Mouse (Mus musculus) embryo, embryonic 10.5 days (tissue): ENCODE measurements around the gene Rab13.

Experiments used
- DNase-seq: peaks from one replicate; pipeline ENCODE4 v3.0.0-alpha.2; 2015; ENCODE audit warnings: low spot score

Gene Rab13

DNA sequence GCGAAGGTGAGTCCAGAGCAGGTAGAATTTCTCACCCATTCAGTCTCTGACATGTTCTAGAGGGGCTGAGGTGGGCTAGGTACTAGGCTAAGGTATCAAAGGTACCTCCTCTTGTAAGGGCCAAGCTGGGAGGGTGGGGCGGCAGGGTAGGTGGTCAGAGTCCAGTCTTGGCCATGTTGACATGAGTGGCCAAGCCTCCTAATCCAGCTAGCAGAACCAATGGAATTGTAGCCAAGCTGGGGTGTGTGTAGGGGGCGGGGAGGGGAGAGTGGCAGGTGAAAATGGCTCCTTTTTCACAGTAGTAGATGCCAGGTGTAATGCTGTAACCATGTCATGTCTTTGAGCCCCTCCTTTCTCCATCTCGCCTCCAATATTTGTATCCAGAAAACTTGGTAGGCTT, 45.0 kb downstream of the Rab13 start:
- no peak for DNase-seq

DNA sequence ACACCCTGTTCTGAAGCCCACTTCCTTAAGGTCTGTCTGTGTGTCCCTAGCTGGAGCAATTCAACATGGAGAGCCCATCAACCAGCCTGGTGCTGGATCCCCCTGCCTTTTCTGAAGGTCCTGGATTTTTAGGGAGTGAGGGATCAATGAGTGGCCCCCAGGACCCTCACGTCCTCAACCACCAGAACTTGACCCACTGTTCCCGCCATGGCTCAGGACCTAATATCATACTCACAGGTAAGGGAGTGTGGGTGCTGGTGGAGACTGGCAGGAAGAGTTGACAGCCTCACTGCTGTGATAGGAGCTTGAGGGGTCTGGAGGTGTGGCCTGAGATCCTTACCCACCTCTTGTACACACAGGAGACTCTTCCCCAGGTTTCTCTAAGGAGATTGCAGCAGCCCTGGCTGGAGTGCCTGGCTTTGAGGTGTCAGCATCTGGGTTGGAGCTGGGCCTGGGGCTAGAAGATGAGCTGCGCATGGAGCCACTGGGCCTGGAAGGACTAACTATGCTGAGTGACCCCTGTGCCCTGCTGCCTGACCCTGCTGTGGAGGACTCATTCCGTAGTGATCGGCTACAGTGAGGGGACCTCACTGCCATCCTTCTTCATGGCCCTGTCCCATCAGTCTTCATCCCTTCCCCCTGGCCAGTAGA, 49.8 kb downstream of the Rab13 start:
- no peak for DNase-seq

DNA sequence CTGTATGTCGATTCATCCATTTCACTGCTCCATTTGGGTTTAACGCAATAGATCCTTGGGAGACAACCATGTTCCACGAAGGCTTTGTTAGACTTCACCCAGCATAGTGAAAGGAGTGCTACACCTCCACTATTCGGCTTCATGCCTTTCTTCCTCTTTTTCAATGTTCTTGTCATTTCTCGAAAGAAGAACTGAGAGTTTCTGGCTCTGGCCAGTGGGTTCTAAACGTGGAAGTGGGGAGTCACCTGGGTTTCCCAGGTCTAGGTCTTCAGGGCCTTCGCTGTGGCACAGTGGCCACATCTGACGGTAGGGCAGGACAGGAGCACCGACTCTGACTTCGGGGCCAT, 51.2 kb downstream of the Rab13 start:
- DNase-seq = no peak

DNA sequence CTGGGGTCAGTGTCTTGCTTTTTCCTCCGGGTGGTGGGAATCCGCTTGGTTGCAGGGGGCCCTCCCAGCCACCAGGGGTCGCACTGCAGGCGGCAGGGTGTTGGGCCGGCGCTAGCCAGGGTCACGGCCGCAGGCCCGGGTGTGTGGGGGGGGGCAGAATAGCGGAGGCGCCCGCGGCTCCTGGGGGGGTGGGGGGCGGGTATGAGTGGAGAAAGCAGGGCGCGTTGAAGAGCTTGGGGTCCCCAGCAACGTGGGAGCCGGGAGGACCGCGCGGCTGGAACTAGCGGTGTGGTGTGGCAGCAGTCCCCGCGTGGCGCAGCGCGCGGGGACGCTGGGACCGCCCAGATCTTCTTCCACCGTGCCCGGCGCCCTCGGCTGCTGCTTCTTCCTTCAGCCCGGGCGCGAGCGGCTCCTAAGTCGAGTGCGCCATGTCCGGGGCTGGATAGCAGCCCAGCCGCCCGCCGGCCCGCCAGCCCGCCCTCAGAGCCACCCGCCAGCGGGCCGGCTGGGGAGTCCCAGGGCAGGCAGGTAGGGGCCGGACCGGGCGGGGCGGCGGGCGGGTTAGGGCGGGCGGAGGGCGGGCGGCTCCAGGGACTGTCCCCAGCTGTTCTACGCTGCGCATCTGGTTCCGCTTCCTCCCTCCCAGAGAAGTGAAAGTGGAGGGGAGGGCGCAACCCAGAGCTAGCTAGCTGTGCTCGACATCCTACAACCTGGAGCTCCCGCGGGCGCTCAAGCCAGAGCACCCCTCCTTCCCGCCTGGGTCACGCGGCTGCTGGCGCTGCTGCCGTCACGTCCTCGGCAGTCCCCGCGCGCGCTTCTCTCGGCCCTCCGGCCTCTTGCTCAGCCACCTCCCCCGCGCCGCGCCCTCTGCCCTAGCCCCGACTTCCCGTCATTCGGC, 51.8 kb downstream of the Rab13 start, which contains the start of gene Dennd4b:
TSS of gene Dennd4b (plus strand) at position 152 of the 898 bp plus-strand sequence.
- DNase-seq = peak; percentile 85

DNA sequence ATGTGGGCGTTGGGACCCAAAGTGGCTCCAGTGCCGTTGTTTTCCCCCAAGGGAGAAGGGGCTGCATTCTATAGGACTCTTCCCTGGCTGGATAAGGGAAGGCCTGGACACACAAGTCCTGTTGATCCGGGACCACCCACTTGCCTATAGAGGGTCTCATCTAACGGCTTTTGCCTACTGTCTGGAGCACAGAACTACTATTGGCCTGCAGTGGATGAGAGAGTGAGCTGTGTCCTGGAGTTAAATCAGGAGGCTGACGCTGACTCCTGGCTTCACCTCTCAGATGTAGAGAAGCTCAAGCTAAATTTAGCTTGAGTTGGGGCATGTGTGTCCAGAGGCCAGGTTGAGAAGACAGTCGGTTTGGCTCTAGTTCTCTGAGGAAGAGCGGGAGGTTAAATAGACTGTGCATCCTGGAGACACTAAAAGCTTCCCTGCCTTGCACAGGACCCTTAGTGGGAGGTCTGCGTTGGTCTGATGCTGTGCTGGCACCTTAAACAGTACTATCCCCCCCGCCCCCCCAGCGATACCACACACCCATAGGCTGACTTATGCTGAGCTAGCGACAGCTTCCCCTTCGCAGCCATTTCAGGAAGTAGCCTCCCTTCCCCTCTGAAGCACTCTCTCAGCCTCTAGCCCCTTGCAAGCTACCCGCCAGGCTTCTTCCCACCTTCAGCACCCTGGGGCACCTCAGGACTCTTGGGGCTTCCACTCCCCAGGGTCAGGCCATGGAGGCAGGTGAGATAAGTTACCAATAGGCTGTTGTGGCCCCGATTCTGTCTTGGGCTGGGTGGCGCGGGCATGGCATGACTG, 52.6 kb downstream of the Rab13 start:
- DNase-seq = no peak

DNA sequence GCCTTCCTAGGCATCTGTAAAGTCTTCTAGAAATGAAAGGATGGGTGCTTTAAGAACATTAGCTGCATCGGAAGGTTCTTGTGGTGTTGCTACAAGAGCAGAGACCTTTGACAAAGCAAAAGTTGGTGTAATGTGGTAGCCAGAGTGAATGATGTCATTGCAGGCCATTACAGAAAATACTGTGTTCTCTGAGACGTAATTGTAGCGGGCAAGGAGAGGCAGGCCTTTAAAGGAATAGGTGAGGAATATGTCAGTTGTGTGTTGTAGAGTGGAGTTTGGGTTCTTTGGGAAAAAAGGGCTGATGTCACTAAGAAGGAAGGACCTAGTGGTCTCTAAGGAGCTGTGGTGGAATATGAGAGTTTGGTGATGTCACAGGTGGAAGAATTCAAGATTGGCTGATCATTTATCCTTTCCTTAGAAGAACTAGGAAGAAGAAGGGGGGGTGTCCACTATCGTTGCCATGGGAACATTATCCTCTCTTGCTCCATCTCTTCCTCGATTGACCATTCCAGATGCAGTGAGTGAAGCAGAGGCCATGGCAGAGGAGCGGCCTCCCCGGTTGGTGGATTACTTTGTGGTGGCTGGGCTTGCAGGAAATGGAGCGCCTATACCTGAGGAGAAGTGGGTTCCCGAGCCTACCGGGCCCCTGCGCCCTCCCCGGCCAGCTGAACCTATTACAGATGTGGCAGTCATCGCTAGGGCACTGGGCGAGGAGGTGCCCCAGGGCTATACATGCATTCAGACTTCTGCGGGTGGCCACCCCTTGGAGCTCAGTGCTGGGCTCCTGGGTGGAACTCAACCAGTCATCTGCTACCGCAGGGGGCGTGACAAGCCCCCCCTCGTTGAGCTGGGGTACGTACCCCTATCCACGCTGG, 53.6 kb downstream of the Rab13 start:
- DNase-seq = no peak

DNA sequence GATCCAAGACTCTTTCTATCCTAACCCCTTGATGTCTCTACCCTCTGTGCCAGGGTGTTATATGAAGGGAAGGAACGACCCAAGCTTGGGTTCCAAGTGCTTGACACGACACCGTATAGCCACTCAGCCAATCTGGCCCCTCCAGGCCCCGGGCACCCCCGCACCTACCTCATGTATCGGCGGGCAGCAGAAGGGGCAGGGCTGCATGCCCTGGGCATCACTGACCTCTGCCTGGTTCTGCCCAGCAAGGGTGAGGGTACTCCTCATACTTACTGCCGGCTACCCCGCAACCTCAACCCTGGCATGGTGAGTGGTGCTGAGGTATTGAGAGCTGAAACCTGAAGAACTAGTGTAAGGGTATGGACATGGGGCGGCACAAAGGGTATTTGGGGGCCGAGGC, 54.7 kb downstream of the Rab13 start:
- no peak for DNase-seq

DNA sequence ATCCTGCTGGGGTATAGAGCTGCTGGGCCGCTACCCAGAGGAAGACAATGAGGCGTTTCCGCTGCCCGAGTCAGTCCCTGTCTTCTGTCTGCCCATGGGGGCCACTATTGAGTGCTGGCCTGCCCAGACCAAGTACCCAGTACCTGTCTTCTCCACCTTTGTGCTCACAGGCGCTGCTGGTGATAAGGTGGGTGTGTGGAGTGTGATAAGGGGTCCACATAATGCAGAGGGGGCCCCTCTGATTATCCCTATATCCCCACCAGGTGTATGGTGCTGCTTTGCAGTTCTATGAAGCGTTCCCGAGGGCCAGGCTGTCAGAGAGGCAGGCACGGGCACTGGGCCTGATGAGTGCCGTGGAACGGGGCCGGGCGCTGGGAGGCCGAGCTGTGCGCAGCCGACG, 55.5 kb downstream of the Rab13 start:
- no peak for DNase-seq

DNA sequence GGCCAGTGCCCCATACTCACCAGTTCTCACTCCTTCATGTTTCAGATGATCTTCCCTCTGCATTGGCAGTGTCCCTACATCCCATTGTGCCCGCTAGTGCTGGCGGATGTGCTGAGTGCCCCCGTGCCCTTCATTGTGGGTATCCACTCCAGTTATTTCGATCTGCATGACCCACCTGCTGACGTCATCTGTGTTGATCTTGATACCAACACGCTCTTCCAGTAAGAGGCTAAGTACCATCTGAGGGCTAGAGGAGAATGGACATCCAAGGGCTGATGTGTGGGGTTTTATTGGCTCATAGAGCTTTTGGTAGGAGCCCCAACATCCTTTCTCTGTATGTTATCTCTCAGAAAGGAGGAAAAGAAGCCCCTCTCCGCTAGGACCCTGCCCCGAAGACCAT, 57.3 kb downstream of the Rab13 start:
- DNase-seq = no peak

DNA sequence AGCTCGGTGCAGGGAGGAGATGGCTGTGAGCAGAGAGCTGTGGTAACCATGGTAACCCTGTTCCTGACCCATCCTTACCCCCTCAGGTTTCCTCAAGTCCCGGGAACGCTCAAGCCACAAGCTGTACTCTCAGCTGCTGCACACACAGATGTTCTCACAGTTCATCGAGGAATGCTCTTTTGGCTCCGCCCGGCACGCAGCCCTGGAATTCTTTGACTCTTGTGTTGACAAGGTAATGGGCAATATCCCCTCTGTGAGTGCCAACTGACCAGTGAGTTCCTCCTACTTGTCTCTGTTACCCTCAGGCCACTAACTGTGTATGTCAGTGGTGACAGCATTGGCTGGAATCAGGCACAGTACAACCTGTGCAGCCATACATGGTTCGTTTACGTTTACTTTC, 58.7 kb downstream of the Rab13 start:
- DNase-seq = no peak

DNA sequence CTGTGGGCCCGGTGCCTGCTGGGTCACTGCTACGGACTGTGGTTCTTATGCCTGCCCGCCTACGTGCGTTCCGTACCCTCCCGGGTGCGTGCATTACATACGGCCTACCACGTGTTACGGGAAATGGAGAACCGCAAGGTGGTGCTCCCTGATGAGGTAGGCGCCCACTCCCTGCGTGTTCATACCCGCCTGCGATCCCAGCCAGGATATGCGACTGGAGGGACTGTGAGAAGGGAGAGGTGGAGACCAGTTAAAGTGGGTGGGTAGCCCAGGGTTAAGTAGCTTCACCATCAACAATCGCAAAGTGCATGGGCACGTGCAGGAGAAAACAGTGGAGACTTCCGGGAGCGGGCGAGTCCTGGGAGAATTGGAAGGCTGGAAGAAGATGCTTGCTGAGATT, 60.4 kb downstream of the Rab13 start:
- no peak for DNase-seq

DNA sequence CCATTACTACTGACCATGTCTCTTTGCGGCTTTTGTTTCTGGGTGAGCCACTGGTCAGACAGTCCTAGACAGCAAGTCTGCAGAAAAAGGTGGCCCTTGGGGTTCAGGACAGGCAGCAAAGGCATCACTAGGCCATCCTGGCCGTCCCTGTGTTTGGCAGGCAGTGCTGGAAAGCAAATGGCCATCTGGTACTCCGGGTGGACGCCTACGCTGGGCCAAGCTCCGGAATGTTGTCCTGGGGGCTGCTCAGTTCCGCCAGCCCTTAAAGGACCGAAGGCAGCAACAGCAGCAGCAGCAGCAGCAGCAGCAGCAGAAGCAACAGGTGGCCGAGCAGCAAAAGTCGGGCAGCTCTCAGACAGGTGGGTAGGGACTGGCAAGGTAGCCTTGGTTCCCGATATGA, 61.8 kb downstream of the Rab13 start:
- DNase-seq = no peak
